Mouse (Mus musculus): ENCODE measurements around the gene Gm45062. TPM values are rescaled to one million over a fixed set of nuclear protein-coding genes. Genes with fewer than 3 reads are reported as not detected.
"Not testable (repeated sequence)": the region's sequence is repeated elsewhere in the genome, so short reads cannot be mapped to it uniquely, and the experiment has no call there.

Gene Gm45062
- polyA plus RNA-seq, 1 experiment from 2014 or later = 14.6 TPM

DNA sequence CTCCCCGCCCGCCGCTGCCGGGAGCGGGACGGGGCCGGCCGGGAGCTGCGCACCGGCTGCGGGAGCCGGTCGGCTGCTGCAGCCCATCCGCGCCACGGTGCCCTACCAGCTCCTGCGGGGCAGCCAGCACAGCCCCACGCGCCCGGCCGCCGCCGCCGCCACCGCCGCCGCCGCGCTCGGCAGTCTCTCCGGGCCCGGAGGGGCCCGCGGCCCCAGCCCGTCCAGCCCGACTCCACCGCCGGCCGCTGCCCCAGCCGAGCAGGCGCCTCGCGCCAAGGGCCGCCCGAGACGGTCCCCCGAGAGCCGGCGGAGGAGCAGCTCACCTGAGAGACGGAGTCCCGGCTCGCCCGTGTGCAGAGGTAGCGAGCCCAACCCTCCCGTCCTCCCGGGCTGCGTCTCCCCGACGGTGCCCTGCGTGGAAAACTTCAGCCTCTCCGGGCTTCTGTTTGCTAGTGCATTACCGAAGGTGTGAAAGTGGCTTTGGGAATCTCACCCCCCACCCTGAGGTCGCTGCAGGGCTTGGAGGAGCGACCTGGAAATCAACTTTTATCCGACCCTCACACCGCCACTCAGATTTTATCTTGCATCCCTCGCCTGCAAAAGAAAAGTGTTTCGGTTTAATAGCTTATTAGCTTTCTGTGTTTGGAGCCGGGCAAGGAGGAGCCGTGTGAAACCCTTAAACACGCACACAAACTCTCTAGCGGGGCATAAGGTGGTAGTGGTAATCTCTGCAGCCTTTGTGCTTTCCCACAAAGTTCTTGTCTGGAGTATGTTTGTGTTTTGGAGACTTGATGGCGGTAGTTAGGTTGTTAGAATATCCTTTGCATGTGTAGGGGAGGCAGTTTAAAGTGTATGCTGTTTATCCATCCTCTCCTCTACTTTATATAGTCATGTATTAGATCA is 251.0 kb downstream of the Gm45062 start:
- peak; percentile 27 for ATAC-seq (ENCODE audit: low FRiP score)

DNA sequence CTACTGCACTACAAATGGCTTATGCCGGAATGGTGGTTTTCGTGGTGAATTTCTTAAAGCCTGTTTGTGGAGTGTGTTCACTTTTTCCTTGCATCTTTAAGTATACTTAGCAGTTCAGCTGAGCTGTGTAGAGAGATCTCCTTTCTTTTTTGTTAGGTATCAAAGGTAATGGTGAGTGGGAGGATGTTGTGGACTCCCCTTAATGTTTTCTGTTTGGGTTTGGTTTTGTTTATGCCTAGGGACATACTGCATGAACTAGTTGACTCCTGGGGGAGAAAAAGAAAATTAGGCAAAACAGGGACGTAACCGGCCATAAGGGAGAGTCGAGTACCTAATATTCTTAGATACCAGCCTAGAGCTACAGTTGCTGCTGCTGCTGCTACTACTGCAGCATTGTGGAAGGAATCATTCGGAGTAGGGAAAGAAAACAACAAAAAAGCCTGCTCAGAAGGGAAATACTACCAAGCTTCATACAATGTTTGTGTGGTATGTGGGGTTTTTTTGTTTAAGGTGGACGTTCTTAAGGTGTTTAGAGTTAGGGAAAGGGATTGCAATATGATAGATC is 251.7 kb downstream of the Gm45062 start:
- Histone ChIP-seq H3K9me3 (replicated peaks) (no peaks in the 10 kb centered on the region), H3K27me3 (no peaks in the 10 kb centered on the region), H3K27ac (peak overlapping the region; percentile 99; the same call in 1 of the 2 replicates), H3K9ac (peak overlapping the region; percentile 99), H3K4me2 (replicated peaks) (peak overlapping the region; percentile 63), H3K4me1 (peaks cover 19% of the 10 kb centered on the region), H3K4me3 (peak overlapping the region; percentile 98), H3K36me3 (no peaks in the 10 kb centered on the region)
- no peak for ATAC-seq (ENCODE audit: low FRiP score)
- WGBS = 3% methylated on average over 7 of the region's 7 CpGs

More for the DNA sequence above, 251.0 kb downstream of the Gm45062 start:
- peak overlapping the region; percentile 99 for H3K27ac ChIP-seq
- peaks cover 19% of the 10 kb centered on the region for H3K4me1 ChIP-seq
- no peaks in the 10 kb centered on the region for H3K9me3 ChIP-seq (replicated peaks)
- H3K4me2 ChIP-seq (replicated peaks) = peak overlapping the region; percentile 63
- peak overlapping the region; percentile 98 for H3K4me3 ChIP-seq
- H3K9ac ChIP-seq = peak overlapping the region; percentile 99
- H3K36me3 ChIP-seq = no peaks in the 10 kb centered on the region
- no peaks in the 10 kb centered on the region for H3K27me3 ChIP-seq
- under 1% methylated on average over 35 of the region's 73 CpGs for WGBS

DNA sequence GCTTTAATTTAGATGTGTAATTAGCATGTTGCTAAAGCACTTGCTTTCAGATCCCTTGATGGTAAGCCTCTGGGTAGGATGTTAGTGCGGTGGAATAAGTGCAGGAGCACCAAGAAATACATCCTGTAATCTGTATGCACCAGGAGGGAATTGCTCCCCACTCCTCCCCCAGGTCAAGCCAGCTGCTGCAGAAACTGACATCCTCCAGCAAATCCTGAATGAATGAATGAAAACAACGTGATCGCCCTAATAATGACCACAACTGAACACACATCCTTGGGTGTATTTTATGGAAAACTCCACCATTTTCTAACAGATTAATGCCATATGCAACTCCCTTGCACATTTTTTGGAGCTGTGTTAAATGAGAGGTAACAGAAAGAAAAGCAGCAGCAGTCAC is 252.2 kb downstream of the Gm45062 start:
- ATAC-seq (ENCODE audit: low FRiP score) = no peak
- no peaks in the 10 kb centered on the region for H3K36me3 ChIP-seq
- H3K4me1 ChIP-seq = peaks cover 19% of the 10 kb centered on the region
- 9% methylated on average over 3 of the region's 3 CpGs for WGBS
- H3K27me3 ChIP-seq = no peaks in the 10 kb centered on the region
- H3K4me3 ChIP-seq = peak overlapping the region; percentile 98
- H3K9me3 ChIP-seq (replicated peaks) = no peaks in the 10 kb centered on the region
- no peak overlapping the region for H3K27ac ChIP-seq
- H3K4me2 ChIP-seq (replicated peaks) = peak overlapping the region; percentile 63
- H3K9ac ChIP-seq = peak overlapping the region; percentile 99

DNA sequence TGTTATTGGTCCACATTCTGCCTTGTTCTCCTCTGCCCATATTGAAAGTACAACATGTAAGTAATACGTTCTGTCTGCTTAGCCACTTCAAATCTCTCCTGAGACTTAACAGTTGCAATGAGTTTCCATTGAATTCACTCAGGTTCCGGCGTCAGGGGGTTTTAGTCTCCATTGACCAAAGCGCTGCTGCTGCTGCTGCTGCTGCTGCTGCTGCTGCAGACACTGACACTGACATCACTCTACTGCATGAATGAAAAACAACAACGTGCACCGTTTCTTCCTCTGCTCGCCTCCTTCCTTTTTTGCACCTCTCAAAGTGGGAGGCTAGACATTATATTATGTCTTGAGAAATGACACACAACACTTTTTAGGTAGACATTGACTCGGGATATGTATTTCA is 253.2 kb downstream of the Gm45062 start:
- WGBS = 17% methylated on average over 8 of the region's 8 CpGs
- no peak overlapping the region for H3K27ac ChIP-seq

DNA sequence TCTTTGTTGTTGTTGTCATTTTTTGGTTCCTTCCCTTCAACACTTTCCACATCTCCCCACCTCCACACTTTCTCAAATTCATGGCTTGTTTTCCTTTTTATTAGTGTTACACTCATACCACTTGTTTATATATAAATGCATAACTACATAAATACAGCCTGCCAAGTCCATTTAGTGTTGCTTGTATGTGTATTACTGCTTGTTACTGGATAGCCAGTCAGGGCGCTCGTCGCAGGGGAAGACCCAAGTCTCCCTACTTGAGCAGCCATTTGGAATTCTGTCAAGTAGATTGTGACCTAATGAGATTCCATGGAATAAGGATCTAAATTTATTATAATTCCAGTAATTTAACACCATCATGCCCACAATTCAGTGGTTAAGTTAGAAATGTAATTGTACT is 260.4 kb downstream of the Gm45062 start:
- no peak overlapping the region for H3K9ac ChIP-seq
- no peak overlapping the region for H3K4me3 ChIP-seq
- no peaks in the 10 kb centered on the region for H3K9me3 ChIP-seq (replicated peaks)
- no peak for ATAC-seq (ENCODE audit: low FRiP score)
- H3K4me1 ChIP-seq = no peaks in the 10 kb centered on the region
- H3K27me3 ChIP-seq = no peaks in the 10 kb centered on the region
- 92% methylated on average over 3 of the region's 3 CpGs for WGBS
- H3K27ac ChIP-seq = no peak overlapping the region
- no peak overlapping the region for H3K4me2 ChIP-seq (replicated peaks)
- no peaks in the 10 kb centered on the region for H3K36me3 ChIP-seq

More for the DNA sequence above, 253.2 kb downstream of the Gm45062 start:
- no peak for ATAC-seq (ENCODE audit: low FRiP score)
- H3K4me3 ChIP-seq = peak overlapping the region; percentile 98
- no peaks in the 10 kb centered on the region for H3K36me3 ChIP-seq
- peak overlapping the region; percentile 57 for H3K9ac ChIP-seq
- H3K27me3 ChIP-seq = no peaks in the 10 kb centered on the region
- peaks cover 19% of the 10 kb centered on the region for H3K4me1 ChIP-seq
- H3K4me2 ChIP-seq (replicated peaks) = peak overlapping the region; percentile 63
- no peaks in the 10 kb centered on the region for H3K9me3 ChIP-seq (replicated peaks)

DNA sequence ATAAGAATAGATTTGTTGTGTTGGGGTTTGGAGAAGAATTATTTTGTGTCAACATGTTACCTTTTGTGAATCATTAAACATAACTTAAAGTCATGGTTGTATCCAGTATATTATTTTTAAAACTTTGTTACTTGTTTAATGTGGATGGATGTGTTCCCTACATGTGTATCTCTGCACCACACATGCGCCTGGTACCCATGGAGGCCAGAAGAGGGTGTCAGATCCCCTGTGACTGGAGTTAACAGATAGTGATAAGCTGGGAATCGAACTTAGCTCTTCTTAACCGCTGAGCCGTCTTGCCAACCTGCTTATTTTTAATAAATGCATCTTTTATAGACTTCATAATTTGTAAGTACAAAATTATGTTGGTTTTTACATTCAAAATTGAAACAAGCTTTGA is 262.0 kb downstream of the Gm45062 start:
- H3K36me3 ChIP-seq = no peaks in the 10 kb centered on the region
- no peaks in the 10 kb centered on the region for H3K9me3 ChIP-seq (replicated peaks)
- 94% methylated on average over 4 of the region's 4 CpGs for WGBS

DNA sequence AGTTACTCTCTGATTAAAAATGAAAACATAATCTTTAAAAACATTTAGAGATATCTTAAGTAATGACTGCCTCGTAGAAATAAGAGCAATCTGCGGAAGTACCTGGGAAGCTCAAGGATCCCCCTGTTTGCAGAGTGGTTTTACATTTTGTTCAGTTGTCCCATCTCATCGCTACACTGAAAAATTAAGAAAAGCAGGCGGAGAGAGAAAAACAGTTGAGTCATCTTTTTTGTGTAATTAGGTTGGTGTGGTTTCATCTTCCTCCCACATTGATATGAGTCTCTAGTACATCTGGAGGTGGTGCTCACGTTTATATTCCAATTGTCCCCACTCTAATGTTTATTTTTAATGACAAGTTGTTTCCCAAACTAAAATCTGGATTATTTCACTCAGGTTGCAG is 265.5 kb downstream of the Gm45062 start:
- no peak overlapping the region for H3K4me2 ChIP-seq (replicated peaks)
- no peak overlapping the region for H3K9ac ChIP-seq
- H3K27ac ChIP-seq = no peak overlapping the region
- no peak overlapping the region for H3K4me3 ChIP-seq
- 93% methylated on average over 5 of the region's 5 CpGs for WGBS
- ATAC-seq (ENCODE audit: low FRiP score) = no peak
- no peaks in the 10 kb centered on the region for H3K4me1 ChIP-seq
- no peaks in the 10 kb centered on the region for H3K9me3 ChIP-seq (replicated peaks)
- no peaks in the 10 kb centered on the region for H3K27me3 ChIP-seq
- no peaks in the 10 kb centered on the region for H3K36me3 ChIP-seq

More for the DNA sequence above, 262.0 kb downstream of the Gm45062 start:
- Histone ChIP-seq H3K4me3 (no peak overlapping the region), H3K27me3 (no peaks in the 10 kb centered on the region), H3K4me2 (replicated peaks) (no peak overlapping the region), H3K4me1 (no peaks in the 10 kb centered on the region), H3K27ac (no peak overlapping the region), H3K9ac (no peak overlapping the region)
- no peak for ATAC-seq (ENCODE audit: low FRiP score)

DNA sequence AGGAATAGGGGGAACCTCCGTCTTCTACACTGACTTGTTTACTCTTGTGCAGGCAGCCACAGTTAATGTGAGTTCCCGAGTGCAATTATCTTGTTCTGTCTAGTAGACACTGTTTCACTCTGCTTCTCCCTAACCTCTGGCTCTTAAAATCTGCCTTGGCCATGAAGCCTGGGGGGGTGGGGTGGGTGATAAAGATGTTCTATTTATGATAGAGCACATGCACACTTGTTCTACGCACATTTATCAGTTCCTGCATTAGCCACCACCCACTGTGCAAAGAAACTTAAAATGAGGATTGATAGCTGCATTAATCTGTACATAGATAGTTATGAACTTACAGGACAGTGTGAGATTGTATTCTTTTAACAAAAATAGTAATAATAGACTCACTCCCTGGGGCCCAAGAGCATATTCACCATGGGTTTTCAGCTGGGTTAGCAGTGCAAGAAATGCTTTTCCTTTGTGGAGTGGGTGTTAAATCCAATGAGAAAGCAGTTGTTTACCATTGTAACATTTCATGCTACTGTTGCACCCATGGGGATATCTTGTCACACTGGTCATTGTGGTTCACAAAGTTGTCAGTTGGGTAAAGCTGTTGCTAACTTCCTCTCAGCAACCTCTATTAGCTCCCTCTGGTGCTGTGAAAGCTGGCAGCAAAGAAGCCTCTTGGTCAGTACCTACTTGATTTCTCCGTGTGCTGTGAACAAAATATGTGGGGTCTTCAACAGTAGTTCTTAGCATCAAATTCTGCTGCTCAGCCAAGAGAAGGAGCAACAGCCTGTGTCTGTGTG is 272.0 kb downstream of the Gm45062 start:
- no peak for ATAC-seq (ENCODE audit: low FRiP score)
- H3K27me3 ChIP-seq = no peaks in the 10 kb centered on the region
- no peaks in the 10 kb centered on the region for H3K4me1 ChIP-seq
- no peak overlapping the region for H3K4me3 ChIP-seq
- H3K9ac ChIP-seq = no peak overlapping the region
- no peaks in the 10 kb centered on the region for H3K36me3 ChIP-seq
- no peak overlapping the region for H3K4me2 ChIP-seq (replicated peaks)
- 86% methylated on average over 4 of the region's 4 CpGs for WGBS
- no peak overlapping the region for H3K27ac ChIP-seq
- no peaks in the 10 kb centered on the region for H3K9me3 ChIP-seq (replicated peaks)

DNA sequence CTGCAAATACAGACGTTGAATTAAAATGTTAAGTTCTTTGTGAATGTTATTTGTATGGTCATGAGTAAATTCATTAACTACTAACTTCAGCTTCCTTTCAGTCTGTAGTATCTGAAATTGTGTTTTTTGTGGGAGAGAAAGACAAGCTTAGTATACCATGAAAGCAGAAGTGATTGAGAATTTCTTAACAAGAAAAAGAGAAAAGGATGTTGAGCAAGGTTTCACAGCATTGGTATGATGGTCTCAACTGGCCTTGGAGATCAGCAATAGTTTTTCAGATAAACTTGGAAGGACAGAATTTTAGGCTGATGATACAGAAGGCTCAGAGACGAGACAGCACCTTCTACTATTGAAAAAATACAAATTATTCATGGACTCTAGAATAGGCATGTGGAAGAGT is 277.7 kb downstream of the Gm45062 start:
- Histone ChIP-seq H3K4me1 (no peaks in the 10 kb centered on the region), H3K9me3 (replicated peaks) (no peaks in the 10 kb centered on the region), H3K27ac (no peak overlapping the region), H3K27me3 (no peaks in the 10 kb centered on the region), H3K4me3 (no peak overlapping the region), H3K9ac (no peak overlapping the region), H3K36me3 (no peaks in the 10 kb centered on the region), H3K4me2 (replicated peaks) (no peak overlapping the region)
- 86% methylated on average over 2 of the region's 2 CpGs for WGBS
- ATAC-seq (ENCODE audit: low FRiP score) = no peak

DNA sequence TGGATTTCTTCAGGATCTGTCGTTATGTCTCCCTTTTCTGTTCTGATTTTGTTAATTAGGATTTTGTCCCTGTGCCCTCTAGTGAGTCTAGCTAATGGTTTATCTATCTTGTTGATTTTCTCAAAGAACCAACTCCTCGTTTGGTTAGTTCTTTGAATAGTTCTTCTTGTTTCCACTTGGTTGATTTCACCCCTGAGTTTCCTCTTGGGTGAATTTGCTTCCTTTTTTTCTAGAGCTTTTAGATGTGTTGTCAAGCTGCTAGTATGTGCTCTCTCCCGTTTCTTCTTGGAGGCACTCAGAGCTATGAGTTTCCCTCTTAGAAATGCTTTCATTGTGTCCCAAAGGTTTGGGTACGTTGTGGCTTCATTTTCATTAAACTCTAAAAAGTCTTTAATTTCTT is 282.3 kb downstream of the Gm45062 start:
- WGBS = 83% methylated on average over 4 of the region's 4 CpGs
- not testable (repeated sequence) for ATAC-seq (ENCODE audit: low FRiP score); H3K36me3 ChIP-seq; H3K4me3 ChIP-seq; H3K27ac ChIP-seq; H3K27me3 ChIP-seq; H3K4me1 ChIP-seq; H3K9me3 ChIP-seq (replicated peaks); H3K4me2 ChIP-seq (replicated peaks); H3K9ac ChIP-seq

DNA sequence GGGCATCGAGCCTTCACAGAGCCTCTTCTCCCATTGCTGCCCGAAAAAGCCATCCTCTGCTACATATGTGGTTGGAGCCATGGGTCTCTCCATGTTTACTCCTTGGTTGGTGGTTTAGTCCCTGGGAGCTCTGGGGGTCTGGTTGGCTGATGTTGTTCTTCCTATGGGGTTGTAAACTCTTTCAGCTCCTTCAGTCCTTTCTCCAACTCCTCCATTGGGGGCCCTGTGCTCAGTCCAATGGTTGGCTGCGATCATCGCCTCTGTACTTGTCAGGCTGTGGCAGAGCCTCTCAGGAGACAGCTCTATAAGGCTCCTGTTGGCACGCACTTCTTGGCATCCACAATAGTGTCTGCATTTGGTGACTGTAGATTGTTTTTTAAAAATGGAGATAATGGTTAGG is 285.6 kb downstream of the Gm45062 start:
- Histone ChIP-seq H3K4me2 (replicated peaks) (no peak overlapping the region), H3K36me3 (peaks cover 4% of the 10 kb centered on the region), H3K4me1 (no peaks in the 10 kb centered on the region), H3K4me3 (no peak overlapping the region), H3K27me3 (no peaks in the 10 kb centered on the region), H3K27ac (no peak overlapping the region), H3K9ac (no peak overlapping the region), H3K9me3 (replicated peaks) (no peaks in the 10 kb centered on the region)
- WGBS = 92% methylated on average over 5 of the region's 5 CpGs
- no peak for ATAC-seq (ENCODE audit: low FRiP score)

DNA sequence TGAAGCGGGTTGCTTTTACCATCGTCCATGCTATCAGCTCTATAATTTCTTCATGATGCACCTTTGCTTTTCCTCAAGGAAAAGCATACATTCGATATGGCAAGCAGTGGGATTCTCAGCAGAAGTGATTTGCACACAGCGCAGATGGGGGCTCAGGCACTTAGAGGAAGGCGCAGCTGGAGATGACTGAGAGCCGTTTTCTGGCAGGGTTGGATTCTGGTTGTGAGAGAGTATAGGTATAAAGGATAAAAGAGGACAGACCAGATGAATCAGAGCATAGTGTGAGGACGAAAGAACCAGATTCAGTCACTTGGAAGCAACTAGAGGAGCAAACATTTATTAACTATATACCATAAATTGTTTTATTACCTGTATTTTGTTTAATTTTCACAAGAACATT is 286.5 kb downstream of the Gm45062 start:
- no peak for ATAC-seq (ENCODE audit: low FRiP score)
- H3K27me3 ChIP-seq = no peaks in the 10 kb centered on the region
- no peaks in the 10 kb centered on the region for H3K9me3 ChIP-seq (replicated peaks)
- H3K36me3 ChIP-seq = peaks cover 4% of the 10 kb centered on the region
- 95% methylated on average over 7 of the region's 7 CpGs for WGBS
- no peak overlapping the region for H3K9ac ChIP-seq
- no peak overlapping the region for H3K4me3 ChIP-seq
- H3K27ac ChIP-seq = no peak overlapping the region
- no peak overlapping the region for H3K4me2 ChIP-seq (replicated peaks)
- H3K4me1 ChIP-seq = no peaks in the 10 kb centered on the region

Measured in hindbrain, embryonic 12.5 days (tissue).